Mouse (Mus musculus) midbrain, embryonic 13.5 days (tissue): Measurements from ENCODE around the gene Pla2r1. TPM values are rescaled to one million over a fixed set of nuclear protein-coding genes. Genes with fewer than 3 reads are reported as not detected.

ENCODE experiments used
- ATAC-seq: fragments of 200-750 bp; cut with Nextera tagmentation; 2 replicates; pipeline ENCODE4 v1.8.0; 2017; ENCODE audit warnings: mild to moderate bottlenecking, moderate TSS enrichment, moderate library complexity
- H3K27ac ChIP-seq: fragments of 300-500 bp; sonication (generic); 2 replicates; pipeline ENCODE4 v1.5.1; 2015; ENCODE audit warnings: inconsistent platforms, mild to moderate bottlenecking, moderate library complexity
- H3K27me3 ChIP-seq: fragments of 300-500 bp; sonication (generic); 2 replicates; pipeline ENCODE4 v1.6.1; 2015; ENCODE audit warnings: mild to moderate bottlenecking, inconsistent platforms
- H3K36me3 ChIP-seq: fragments of 300-500 bp; sonication (generic); 2 replicates; pipeline ENCODE4 v1.6.1; 2015; ENCODE audit warnings: mild to moderate bottlenecking, inconsistent platforms
- H3K4me1 ChIP-seq: fragments of 300-500 bp; sonication (generic); replicated peaks from 2 replicates; pipeline ENCODE4 v1.6.1; 2015; ENCODE audit warnings: inconsistent platforms
- H3K4me2 ChIP-seq: fragments of 300-500 bp; sonication (generic); replicated peaks from 2 replicates; pipeline ENCODE4 v1.6.1; 2015; ENCODE audit warnings: moderate library complexity, mild to moderate bottlenecking, inconsistent platforms
- H3K4me3 ChIP-seq: fragments of 300-500 bp; sonication (generic); replicated peaks from 2 replicates; pipeline ENCODE4 v1.5.1; 2015; ENCODE audit warnings: mild to moderate bottlenecking, inconsistent platforms
- H3K9ac ChIP-seq: fragments of 300-500 bp; sonication (generic); replicated peaks from 2 replicates; pipeline ENCODE4 v1.6.1; 2015; ENCODE audit warnings: mild to moderate bottlenecking, inconsistent platforms
- H3K9me3 ChIP-seq: fragments of 300-500 bp; sonication (generic); 2 replicates; pipeline ENCODE4 v1.6.1; 2016; ENCODE audit warnings: mild to moderate bottlenecking, inconsistent platforms
- WGBS: fragments of 180-500 bp; shearing (Covaris S2); methylation state at CpG from one replicate; pipeline ENCODE4 v1.1.7; 2015; 5-methylcytosine and 5-hydroxymethylcytosine counted together
- polyA plus RNA-seq: library from polyadenylated mRNA; unstranded; fragments of >200 nt; fragmentation: Nextera tagmentation; extraction: Ambion mirVana; gene quantifications from 2 replicates; pipeline ENCODE4 v1.2.1, GENCODE M21; 2015

The Pla2r1 gene
- polyA plus RNA-seq, 1 experiment from 2014 or later, result 0.42 TPM

- no peak overlapping the region for H3K27ac ChIP-seq
- H3K9ac ChIP-seq, result no peak overlapping the region
- H3K4me1 ChIP-seq, result peaks cover 8% of the 10 kb centered on the region; the same call in 1 of the 2 replicates
- peaks cover 16% of the 10 kb centered on the region for H3K27me3 ChIP-seq
- H3K4me2 ChIP-seq, result no peak overlapping the region
- ATAC-seq, result no peak
- H3K4me3 ChIP-seq, result no peak overlapping the region
- no peaks in the 10 kb centered on the region for H3K9me3 ChIP-seq
- H3K36me3 ChIP-seq, result no peaks in the 10 kb centered on the region
- 85% methylated on average over 3 of the region's 3 CpGs for WGBS
Observed at GRCm38 (mm10) chr2:60387363-60387762, 165.7 kb downstream of the Pla2r1 start.

GRCm38 (mm10) chr2:60386835-60387234 is 166.3 kb downstream of the Pla2r1 start:
- Histone ChIP-seq H3K9me3 (no peaks in the 10 kb centered on the region), H3K4me2 (no peak overlapping the region), H3K4me1 (peaks cover 8% of the 10 kb centered on the region; the same call in 1 of the 2 replicates), H3K9ac (no peak overlapping the region), H3K27me3 (peaks cover 21% of the 10 kb centered on the region), H3K4me3 (no peak overlapping the region), H3K36me3 (no peaks in the 10 kb centered on the region), H3K27ac (no peak overlapping the region)
- WGBS, result 89% methylated on average over 2 of the region's 2 CpGs
- ATAC-seq, result no peak

- Histone ChIP-seq H3K4me1 (peaks cover 8% of the 10 kb centered on the region; the same call in 1 of the 2 replicates), H3K9me3 (no peaks in the 10 kb centered on the region), H3K27ac (no peak overlapping the region), H3K4me2 (no peak overlapping the region), H3K27me3 (peaks cover 26% of the 10 kb centered on the region), H3K9ac (no peak overlapping the region), H3K4me3 (no peak overlapping the region), H3K36me3 (no peaks in the 10 kb centered on the region)
- no peak for ATAC-seq
Observed at GRCm38 (mm10) chr2:60384763-60385085, 168.4 kb downstream of the Pla2r1 start.

- Histone ChIP-seq H3K9ac (no peak overlapping the region), H3K27ac (no peak overlapping the region), H3K4me3 (no peak overlapping the region), H3K27me3 (peaks cover 26% of the 10 kb centered on the region), H3K36me3 (no peaks in the 10 kb centered on the region), H3K4me1 (peaks cover 8% of the 10 kb centered on the region; the same call in 1 of the 2 replicates), H3K9me3 (no peaks in the 10 kb centered on the region), H3K4me2 (no peak overlapping the region)
- ATAC-seq, result no peak
- 33% methylated on average over 7 of the region's 7 CpGs for WGBS
Observed at GRCm38 (mm10) chr2:60384083-60384762, 168.9 kb downstream of the Pla2r1 start.

GRCm38 (mm10) chr2:60382858-60383669 is 170.0 kb downstream of the Pla2r1 start, which contains the start of gene Ly75:
Ly75 (minus strand) TSS chr2:60383303.
- Histone ChIP-seq H3K4me3 (peak within 1 kb of the TSS; percentile 60), H3K4me2 (peak within 1 kb of the TSS; percentile 89), H3K36me3 (no peaks in the 10 kb centered on the region), H3K27ac (no peak within 1 kb of the TSS), H3K4me1 (peaks cover 8% of the 10 kb centered on the region; the same call in 1 of the 2 replicates), H3K9me3 (no peaks in the 10 kb centered on the region), H3K9ac (peak within 1 kb of the TSS; percentile 64), H3K27me3 (peaks cover 26% of the 10 kb centered on the region)
- peak; percentile 97 for ATAC-seq
- under 1% methylated on average over 45 of the region's 46 CpGs for WGBS

GRCm38 (mm10) chr2:60382346-60382745 is 170.8 kb downstream of the Pla2r1 start:
- peak overlapping the region; percentile 60 for H3K4me3 ChIP-seq
- no peak overlapping the region for H3K9ac ChIP-seq
- peaks cover 26% of the 10 kb centered on the region for H3K27me3 ChIP-seq
- no peaks in the 10 kb centered on the region for H3K36me3 ChIP-seq
- peak overlapping the region; percentile 89 for H3K4me2 ChIP-seq
- ATAC-seq, result no peak
- no peaks in the 10 kb centered on the region for H3K9me3 ChIP-seq
- H3K27ac ChIP-seq, result no peak overlapping the region
- 76% methylated on average over 3 of the region's 3 CpGs for whole genome bisulfite sequencing
- H3K4me1 ChIP-seq, result peaks cover 8% of the 10 kb centered on the region; the same call in 1 of the 2 replicates

GRCm38 (mm10) chr2:60377260-60377659 is 175.8 kb downstream of the Pla2r1 start:
- H3K27me3 ChIP-seq, result peaks cover 9% of the 10 kb centered on the region
- H3K4me2 ChIP-seq, result no peak overlapping the region
- 91% methylated on average over 5 of the region's 5 CpGs for WGBS
- no peak overlapping the region for H3K4me3 ChIP-seq
- H3K36me3 ChIP-seq, result no peaks in the 10 kb centered on the region
- H3K4me1 ChIP-seq, result no peaks in the 10 kb centered on the region
- no peak overlapping the region for H3K27ac ChIP-seq
- ATAC-seq, result no peak
- no peaks in the 10 kb centered on the region for H3K9me3 ChIP-seq
- no peak overlapping the region for H3K9ac ChIP-seq

- 94% methylated on average over 15 of the region's 15 CpGs for WGBS
- Histone ChIP-seq H3K4me3 (no peak overlapping the region), H3K27me3 (no peaks in the 10 kb centered on the region), H3K9me3 (no peaks in the 10 kb centered on the region), H3K27ac (no peak overlapping the region), H3K4me1 (no peaks in the 10 kb centered on the region), H3K4me2 (no peak overlapping the region), H3K36me3 (no peaks in the 10 kb centered on the region), H3K9ac (no peak overlapping the region)
- ATAC-seq, result no peak
Observed at GRCm38 (mm10) chr2:60375608-60376107, 177.4 kb downstream of the Pla2r1 start.

GRCm38 (mm10) chr2:60375126-60375525 is 178.0 kb downstream of the Pla2r1 start:
- H3K36me3 ChIP-seq, result no peaks in the 10 kb centered on the region
- 93% methylated on average over 8 of the region's 8 CpGs for WGBS
- no peak overlapping the region for H3K9ac ChIP-seq
- H3K27me3 ChIP-seq, result no peaks in the 10 kb centered on the region
- H3K4me1 ChIP-seq, result no peaks in the 10 kb centered on the region
- no peak overlapping the region for H3K27ac ChIP-seq
- H3K4me3 ChIP-seq, result no peak overlapping the region
- ATAC-seq, result no peak
- no peaks in the 10 kb centered on the region for H3K9me3 ChIP-seq
- no peak overlapping the region for H3K4me2 ChIP-seq

- 94% methylated on average over 5 of the region's 5 CpGs for WGBS
Observed at GRCm38 (mm10) chr2:60370188-60370587, 182.9 kb downstream of the Pla2r1 start.

GRCm38 (mm10) chr2:60369454-60369853 is 183.7 kb downstream of the Pla2r1 start:
- Histone ChIP-seq H3K4me1 (no peaks in the 10 kb centered on the region), H3K36me3 (no peaks in the 10 kb centered on the region), H3K27ac (no peak overlapping the region), H3K4me3 (no peak overlapping the region), H3K9ac (no peak overlapping the region), H3K27me3 (no peaks in the 10 kb centered on the region), H3K4me2 (no peak overlapping the region), H3K9me3 (no peaks in the 10 kb centered on the region)
- WGBS, result 61% methylated on average over 4 of the region's 4 CpGs
- no peak for ATAC-seq

More at GRCm38 (mm10) chr2:60370188-60370587, 182.9 kb downstream of the Pla2r1 start:
- no peak for ATAC-seq
- no peaks in the 10 kb centered on the region for H3K4me1 ChIP-seq
- H3K9ac ChIP-seq, result no peak overlapping the region
- H3K27ac ChIP-seq, result no peak overlapping the region
- no peaks in the 10 kb centered on the region for H3K36me3 ChIP-seq
- H3K4me3 ChIP-seq, result no peak overlapping the region
- H3K27me3 ChIP-seq, result no peaks in the 10 kb centered on the region
- H3K4me2 ChIP-seq, result no peak overlapping the region
- H3K9me3 ChIP-seq, result no peaks in the 10 kb centered on the region

GRCm38 (mm10) chr2:60367871-60368270 is 185.2 kb downstream of the Pla2r1 start:
- H3K4me2 ChIP-seq, result no peak overlapping the region
- H3K36me3 ChIP-seq, result no peaks in the 10 kb centered on the region
- no peak overlapping the region for H3K9ac ChIP-seq
- H3K27ac ChIP-seq, result no peak overlapping the region
- ATAC-seq, result no peak
- H3K9me3 ChIP-seq, result no peaks in the 10 kb centered on the region
- no peak overlapping the region for H3K4me3 ChIP-seq
- H3K4me1 ChIP-seq, result no peaks in the 10 kb centered on the region
- 89% methylated on average over 7 of the region's 7 CpGs for WGBS
- H3K27me3 ChIP-seq, result no peaks in the 10 kb centered on the region
